Mouse (Mus musculus): Measurements from ENCODE around the gene Emc9.
A peak's percentile ranks its signal among the peaks of the same experiment; 100 is the strongest.

The Emc9 gene

GRCm38 (mm10) chr14:55589771-55590448 lies 4.8 kb upstream of the Emc9 start:
- no peak for DNase-seq

- DNase-seq, result no peak
Observed at GRCm38 (mm10) chr14:55589271-55589670, 4.2 kb upstream of the Emc9 start.

- DNase-seq, result no peak
Observed at GRCm38 (mm10) chr14:55586149-55586548, 1.0 kb upstream of the Emc9 start.

- no peak for DNase-seq
Observed at GRCm38 (mm10) chr14:55585566-55585960, 461 bp upstream of the Emc9 start.

GRCm38 (mm10) chr14:55584303-55584701 lies 800 bp downstream of the Emc9 start:
- DNase-seq, result no peak

GRCm38 (mm10) chr14:55581981-55582681 lies 3.0 kb downstream of the Emc9 start:
- DNase-seq, result no peak

- DNase-seq, result no peak
Observed at GRCm38 (mm10) chr14:55580731-55581130, 4.4 kb downstream of the Emc9 start.

- no peak for DNase-seq
Observed at GRCm38 (mm10) chr14:55579511-55580496, 5.3 kb downstream of the Emc9 start.

GRCm38 (mm10) chr14:55578668-55579269 lies 6.3 kb downstream of the Emc9 start:
- DNase-seq, result no peak

- DNase-seq, result peak; percentile 84
Observed at GRCm38 (mm10) chr14:55577871-55578667, 7.0 kb downstream of the Emc9 start, which contains the start of gene Psme1. Gene Psme1, plus strand, starts transcription at chr14:55578123.

- peak; percentile 68 for DNase-seq
Observed at GRCm38 (mm10) chr14:55576376-55576775, 8.7 kb downstream of the Emc9 start.

- no peak for DNase-seq
Observed at GRCm38 (mm10) chr14:55575711-55576110, 9.4 kb downstream of the Emc9 start.

GRCm38 (mm10) chr14:55575302-55575701 lies 9.8 kb downstream of the Emc9 start, which contains the start of gene Fitm1:
Gene Fitm1, plus strand, starts transcription at chr14:55575617.
- no peak for DNase-seq

- DNase-seq, result no peak
Observed at GRCm38 (mm10) chr14:55571760-55572159, 13.3 kb downstream of the Emc9 start.

- DNase-seq, result no peak
Observed at GRCm38 (mm10) chr14:55570588-55570987, 14.5 kb downstream of the Emc9 start.

GRCm38 (mm10) chr14:55567496-55567895 lies 17.6 kb downstream of the Emc9 start:
- no peak for DNase-seq

GRCm38 (mm10) chr14:55565748-55566147 lies 19.4 kb downstream of the Emc9 start:
- DNase-seq, result no peak

GRCm38 (mm10) chr14:55563249-55563648 lies 21.9 kb downstream of the Emc9 start:
- DNase-seq, result no peak

GRCm38 (mm10) chr14:55561860-55562259 lies 23.2 kb downstream of the Emc9 start:
- no peak for DNase-seq

GRCm38 (mm10) chr14:55560202-55561073 lies 24.7 kb downstream of the Emc9 start, which contains the start of gene A730061H03Rik:
Gene A730061H03Rik, minus strand, starts transcription at chr14:55560406.
- peak; percentile 100 for DNase-seq

GRCm38 (mm10) chr14:55559799-55560201 lies 25.3 kb downstream of the Emc9 start, which contains the start of gene Dcaf11:
Gene Dcaf11, plus strand, starts transcription at chr14:55560006.
- peak; percentile 89 for DNase-seq
